Mouse (Mus musculus): ENCODE results near the gene Klhl36. TPM values are rescaled to one million over a fixed set of nuclear protein-coding genes. Genes with fewer than 3 reads are reported as not detected.
A peak's percentile ranks its signal among the peaks of the same experiment; 100 is the strongest.

The Klhl36 gene
- total and polyA plus RNA-seq, 2 experiments from 2014 or later, result 6.7 to 10.0 TPM

DNA sequence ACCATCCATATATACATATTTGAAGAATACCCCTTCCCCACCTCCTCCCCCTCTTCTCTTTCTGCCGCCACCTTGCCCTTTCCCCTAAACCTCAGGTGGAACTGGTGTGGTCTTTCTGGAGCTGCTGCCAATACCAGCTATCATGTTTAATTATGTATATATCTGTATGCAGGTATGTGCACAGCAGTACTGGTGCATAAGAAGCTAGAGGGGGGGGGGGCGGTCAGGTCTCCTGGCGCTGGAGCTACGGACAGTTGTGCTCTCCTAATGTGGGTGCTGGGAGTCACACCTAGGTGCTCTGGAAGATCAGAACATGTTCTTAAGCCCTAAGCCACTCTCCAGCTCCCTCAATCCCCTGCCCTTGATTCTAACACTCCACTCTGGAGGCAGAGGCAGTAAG, 35.0 kb downstream of the Klhl36 start:
- no peak overlapping the region for H3K9ac ChIP-seq (replicated peaks; ENCODE audit: low read depth, low read length)
- H3K27ac ChIP-seq (ENCODE audit: low read depth), result no peak overlapping the region
- ATAC-seq (ENCODE audit: insufficient read depth, low read depth), result no peak
- H3K27me3 ChIP-seq (ENCODE audit: control insufficient read depth, insufficient read depth, low read length), result 0 out of 2 replicates have a peak, but pooled peaks cover 10% of the 10 kb centered on the region
- H3K4me1 ChIP-seq (ENCODE audit: control insufficient read depth, insufficient read depth), result no peaks in the 10 kb centered on the region
- H3K9me3 ChIP-seq (replicated peaks; ENCODE audit: control insufficient read depth, low read length), result no peaks in the 10 kb centered on the region
- H3K36me3 ChIP-seq (replicated peaks; ENCODE audit: control insufficient read depth, insufficient read depth, low read length), result no peaks in the 10 kb centered on the region
- H3K4me3 ChIP-seq (ENCODE audit: low read depth, low read length), result no peak overlapping the region
- H3K4me2 ChIP-seq (ENCODE audit: low read depth, low read length), result no peak overlapping the region
- TF ChIP-seq EP300 (IDR thresholded peaks at IDR 0.05; ENCODE audit: low read depth), result no peak
- no peak for TF ChIP-seq CTCF (IDR thresholded peaks at IDR 0.05; ENCODE audit: low read depth)
- no peak for DNase-seq (ENCODE audit: low spot score)
- 80% methylated on average over 4 of the region's 4 CpGs for WGBS

DNA sequence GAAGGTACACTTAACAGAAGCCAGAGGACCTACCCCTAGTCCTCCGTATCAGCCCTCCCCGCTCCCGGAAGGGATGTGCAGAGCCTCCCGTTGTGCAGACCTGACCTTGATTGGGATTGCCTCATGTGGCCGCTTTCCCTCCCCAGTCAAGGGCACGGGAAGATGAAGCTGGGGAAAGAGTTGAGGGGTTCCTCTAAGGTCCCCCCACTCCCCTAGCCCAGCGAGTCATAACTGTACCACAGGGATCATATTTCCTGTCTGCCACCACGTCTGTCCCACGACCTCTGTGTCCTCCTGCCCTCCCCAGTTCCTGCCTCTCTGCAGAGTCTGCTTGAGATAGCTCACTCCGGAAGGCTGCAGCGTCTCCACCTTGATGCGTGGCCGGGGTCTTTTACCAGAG, 35.9 kb downstream of the Klhl36 start:
- 0 out of 2 replicates have a peak, but pooled peaks cover 10% of the 10 kb centered on the region for H3K27me3 ChIP-seq (ENCODE audit: control insufficient read depth, insufficient read depth, low read length)
- 0 out of 2 replicates have a peak overlapping the region, but pooled peaks have one; percentile 4 for H3K4me3 ChIP-seq (ENCODE audit: low read depth, low read length)
- DNase-seq (ENCODE audit: low spot score) (peak; percentile 23), ATAC-seq (ENCODE audit: insufficient read depth, low read depth) (no peak; the same call in 1 of the 2 replicates)
- TF ChIP-seq CTCF (IDR thresholded peaks at IDR 0.05; ENCODE audit: low read depth), result no peak
- no peak for TF ChIP-seq EP300 (IDR thresholded peaks at IDR 0.05; ENCODE audit: low read depth)
- H3K4me1 ChIP-seq (ENCODE audit: control insufficient read depth, insufficient read depth), result no peaks in the 10 kb centered on the region
- H3K9me3 ChIP-seq (replicated peaks; ENCODE audit: control insufficient read depth, low read length), result no peaks in the 10 kb centered on the region
- no peak overlapping the region for H3K9ac ChIP-seq (replicated peaks; ENCODE audit: low read depth, low read length)
- no peak overlapping the region for H3K27ac ChIP-seq (ENCODE audit: low read depth)
- peak overlapping the region; percentile 21; the same call in 1 of the 2 replicates for H3K4me2 ChIP-seq (ENCODE audit: low read depth, low read length)
- no peaks in the 10 kb centered on the region for H3K36me3 ChIP-seq (replicated peaks; ENCODE audit: control insufficient read depth, insufficient read depth, low read length)
- 10% methylated on average over 13 of the region's 13 CpGs for WGBS

DNA sequence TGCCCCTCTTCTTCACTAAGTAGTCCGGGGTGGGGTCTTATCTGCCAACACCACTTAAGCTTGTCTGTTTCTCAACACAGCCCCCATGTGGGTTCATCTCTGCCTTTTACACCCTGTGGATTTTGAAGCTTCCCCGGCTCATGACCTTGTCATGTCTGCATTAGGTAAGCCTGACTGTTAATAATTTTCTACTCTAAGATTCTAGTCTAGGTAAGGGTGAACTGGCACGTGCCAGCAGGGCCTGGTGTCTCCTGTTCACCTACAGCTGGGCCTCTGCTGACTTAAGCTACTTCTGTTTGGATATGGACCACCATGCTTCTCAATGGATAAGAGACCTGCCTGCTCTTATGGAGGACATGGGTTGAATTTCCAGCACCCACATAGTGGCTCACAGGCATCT, 39.3 kb downstream of the Klhl36 start:
- Histone ChIP-seq H3K9me3 (replicated peaks; ENCODE audit: control insufficient read depth, low read length) (no peaks in the 10 kb centered on the region), H3K4me2 (ENCODE audit: low read depth, low read length) (no peak overlapping the region), H3K9ac (replicated peaks; ENCODE audit: low read depth, low read length) (no peak overlapping the region), H3K36me3 (replicated peaks; ENCODE audit: control insufficient read depth, insufficient read depth, low read length) (no peaks in the 10 kb centered on the region), H3K4me3 (ENCODE audit: low read depth, low read length) (no peak overlapping the region), H3K4me1 (ENCODE audit: control insufficient read depth, insufficient read depth) (no peaks in the 10 kb centered on the region), H3K27ac (ENCODE audit: low read depth) (no peak overlapping the region), H3K27me3 (ENCODE audit: control insufficient read depth, insufficient read depth, low read length) (0 out of 2 replicates have a peak, but pooled peaks cover 10% of the 10 kb centered on the region)
- DNase-seq (ENCODE audit: low spot score) (no peak), ATAC-seq (ENCODE audit: insufficient read depth, low read depth) (no peak)
- 52% methylated on average over 3 of the region's 3 CpGs for WGBS
- TF ChIP-seq CTCF (IDR thresholded peaks at IDR 0.05; ENCODE audit: low read depth) (no peak), EP300 (IDR thresholded peaks at IDR 0.05; ENCODE audit: low read depth) (no peak)

DNA sequence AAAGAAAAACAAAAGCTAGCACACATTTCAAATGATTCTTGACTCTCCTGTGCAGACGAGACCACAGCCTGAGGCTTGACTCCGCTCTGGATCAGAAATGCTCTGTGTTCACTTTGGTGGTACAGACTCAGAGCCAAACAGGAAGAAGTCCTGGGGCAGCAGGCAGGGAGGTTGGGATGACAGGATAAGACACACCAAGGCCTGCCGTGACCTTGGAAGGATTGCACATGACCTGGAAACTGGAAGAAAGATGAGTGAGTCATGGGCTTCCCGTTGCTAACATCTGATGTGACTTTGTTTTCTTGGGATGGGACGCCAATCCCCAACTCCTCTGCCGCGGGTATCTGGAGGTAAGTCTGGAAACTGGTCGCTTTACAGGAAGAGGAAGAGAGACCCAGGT, 39.9 kb downstream of the Klhl36 start:
- DNase-seq (ENCODE audit: low spot score), result no peak
- H3K27ac ChIP-seq (ENCODE audit: low read depth), result no peak overlapping the region

DNA sequence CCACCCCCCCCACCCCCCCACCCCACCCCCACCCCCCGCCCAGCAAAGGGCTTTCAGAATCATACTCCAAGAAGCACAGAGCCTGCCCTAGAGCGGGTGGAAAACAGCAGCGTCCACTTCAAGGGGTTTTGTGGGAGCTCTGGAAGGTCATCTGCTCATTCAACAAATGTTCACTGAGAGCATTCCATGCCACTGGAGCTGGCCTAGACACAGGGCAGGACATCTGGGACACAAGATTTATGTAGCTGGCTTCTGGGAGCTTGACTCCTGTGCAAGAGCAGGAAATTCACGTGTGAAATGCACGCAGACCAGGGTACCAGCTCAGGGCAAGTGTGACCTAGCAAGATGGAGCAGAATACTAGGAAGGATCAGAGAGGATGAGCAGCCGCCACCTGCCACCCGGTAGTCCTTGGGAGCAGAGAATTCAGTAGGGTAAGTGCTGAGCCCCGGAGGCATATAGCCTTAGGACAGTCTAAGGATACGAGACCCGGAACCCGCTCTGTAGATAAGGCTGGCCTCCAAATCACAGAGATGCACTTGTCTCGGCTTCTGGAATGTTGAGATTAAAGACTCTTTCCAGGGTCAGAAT, 42.4 kb downstream of the Klhl36 start:
- Histone ChIP-seq H3K9ac (replicated peaks; ENCODE audit: low read depth, low read length) (no peak overlapping the region), H3K9me3 (replicated peaks; ENCODE audit: control insufficient read depth, low read length) (no peaks in the 10 kb centered on the region), H3K4me1 (ENCODE audit: control insufficient read depth, insufficient read depth) (no peaks in the 10 kb centered on the region), H3K36me3 (replicated peaks; ENCODE audit: control insufficient read depth, insufficient read depth, low read length) (no peaks in the 10 kb centered on the region), H3K4me2 (ENCODE audit: low read depth, low read length) (no peak overlapping the region), H3K27ac (ENCODE audit: low read depth) (no peak overlapping the region), H3K27me3 (ENCODE audit: control insufficient read depth, insufficient read depth, low read length) (0 out of 2 replicates have a peak, but pooled peaks cover 3% of the 10 kb centered on the region), H3K4me3 (ENCODE audit: low read depth, low read length) (no peak overlapping the region)
- TF ChIP-seq CTCF (IDR thresholded peaks at IDR 0.05; ENCODE audit: low read depth) (no peak), EP300 (IDR thresholded peaks at IDR 0.05; ENCODE audit: low read depth) (no peak)
- no peak for ATAC-seq (ENCODE audit: insufficient read depth, low read depth)
- 25% methylated on average over 12 of the region's 12 CpGs for WGBS
- DNase-seq (ENCODE audit: low spot score), result no peak

More for the DNA sequence above, 39.9 kb downstream of the Klhl36 start:
- TF ChIP-seq CTCF (IDR thresholded peaks at IDR 0.05; ENCODE audit: low read depth) (no peak), EP300 (IDR thresholded peaks at IDR 0.05; ENCODE audit: low read depth) (no peak)
- H3K4me1 ChIP-seq (ENCODE audit: control insufficient read depth, insufficient read depth), result no peaks in the 10 kb centered on the region
- no peak overlapping the region for H3K9ac ChIP-seq (replicated peaks; ENCODE audit: low read depth, low read length)
- H3K4me2 ChIP-seq (ENCODE audit: low read depth, low read length), result no peak overlapping the region
- 58% methylated on average over 8 of the region's 8 CpGs for WGBS
- H3K9me3 ChIP-seq (replicated peaks; ENCODE audit: control insufficient read depth, low read length), result no peaks in the 10 kb centered on the region
- no peak for ATAC-seq (ENCODE audit: insufficient read depth, low read depth)
- no peak overlapping the region for H3K4me3 ChIP-seq (ENCODE audit: low read depth, low read length)
- 0 out of 2 replicates have a peak, but pooled peaks cover 10% of the 10 kb centered on the region for H3K27me3 ChIP-seq (ENCODE audit: control insufficient read depth, insufficient read depth, low read length)
- no peaks in the 10 kb centered on the region for H3K36me3 ChIP-seq (replicated peaks; ENCODE audit: control insufficient read depth, insufficient read depth, low read length)

All from heart, postnatal 0 days (tissue).